Mouse (Mus musculus) frontal cortex, postnatal 10 days (tissue): ENCODE results near the gene Krt8.

Experiments used
- DNase-seq, 2 experiments: peaks; one replicate each; pipeline ENCODE4 v3.0.0; 2022; ENCODE audit warnings: low spot score in 2 of 2, mixed read lengths in 1 of 2

Gene Krt8

DNA sequence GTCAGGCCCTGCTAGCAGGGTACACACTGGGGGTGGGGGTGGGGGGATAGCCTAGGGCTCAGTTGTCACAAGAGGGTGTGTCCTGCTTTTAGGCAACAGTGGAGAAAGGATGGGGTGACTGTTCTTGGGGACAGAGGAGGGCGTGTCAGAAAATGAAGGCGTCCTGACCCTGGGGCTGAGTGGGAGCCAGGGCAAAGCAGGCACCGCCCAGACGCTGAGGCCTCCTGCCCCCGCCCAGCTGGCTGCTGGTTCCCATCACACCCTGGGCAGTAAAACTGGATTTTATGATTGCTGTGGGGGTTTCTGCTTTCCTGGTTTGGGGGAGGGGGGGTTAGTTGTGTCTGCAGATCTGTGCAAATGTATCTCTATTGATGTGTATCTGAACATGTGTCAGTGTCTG is 28.3 kb downstream of the Krt8 start:
- DNase-seq = no peak

DNA sequence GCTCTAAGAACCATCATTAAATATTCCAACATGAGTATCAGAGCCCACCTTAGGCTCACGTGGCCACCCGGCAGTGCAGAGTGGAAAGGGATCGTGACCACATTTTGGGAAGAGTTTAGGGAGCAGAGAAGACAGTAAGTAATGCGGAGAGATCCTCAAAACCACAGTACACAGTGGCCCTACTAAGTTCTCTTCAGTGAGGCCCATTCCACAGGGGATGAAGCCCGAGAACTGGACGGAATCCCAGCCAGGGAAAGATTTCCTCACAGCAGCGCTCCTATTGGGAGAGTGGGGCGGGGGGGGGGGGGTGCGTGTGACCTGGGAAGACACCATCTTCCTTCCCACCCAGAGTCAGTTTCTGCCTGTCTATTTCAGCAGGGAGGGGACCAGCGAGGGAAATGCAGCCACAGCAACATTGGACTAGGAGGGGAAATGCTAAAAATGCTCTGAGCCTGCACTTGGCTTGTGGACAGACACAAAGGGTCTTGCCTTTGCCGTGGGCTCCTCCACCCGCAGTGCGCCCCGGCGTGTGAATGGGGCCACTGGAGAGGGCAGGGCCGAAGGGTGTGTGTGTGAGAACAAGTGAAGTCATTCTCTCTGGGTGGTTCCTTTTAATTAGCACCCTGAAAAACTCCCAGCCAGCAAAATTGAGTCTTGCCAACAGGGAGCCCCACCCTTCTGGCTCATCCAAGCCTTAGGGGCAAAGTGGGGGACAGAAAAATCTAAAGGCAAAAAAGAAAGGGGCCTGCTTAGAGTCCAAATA is 30.0 kb downstream of the Krt8 start:
- DNase-seq = no peak

DNA sequence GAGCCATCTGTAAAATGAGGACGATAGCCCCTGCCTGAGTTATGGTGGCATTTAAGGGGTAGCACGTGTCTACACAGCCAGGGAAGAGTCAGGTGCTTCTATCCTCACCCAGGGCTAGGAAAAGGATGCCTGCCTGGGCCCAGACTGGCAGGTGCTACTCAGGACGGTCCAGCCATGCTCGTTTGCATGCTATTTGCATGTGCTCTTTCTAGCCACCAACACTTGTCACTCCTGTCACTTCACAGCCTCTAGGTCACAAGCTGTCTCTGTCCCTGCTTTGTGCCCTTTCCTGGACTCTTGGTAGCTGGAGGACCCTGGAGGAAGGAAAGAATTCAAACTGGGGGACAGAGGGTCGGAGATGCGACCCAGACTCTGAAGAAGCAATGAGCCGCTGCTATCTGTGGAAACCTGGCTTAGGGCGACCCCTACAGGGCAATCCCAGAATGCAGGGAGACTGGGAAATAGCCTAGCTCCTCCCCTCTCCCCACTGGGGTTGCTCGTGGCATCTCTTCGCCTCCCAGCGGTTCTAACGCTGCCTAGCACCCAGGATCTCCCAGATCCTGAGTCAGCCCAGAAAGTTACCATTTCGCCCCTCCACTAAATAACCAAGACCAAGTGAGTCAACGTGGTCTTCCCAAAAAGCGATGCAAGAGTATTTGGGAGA is 30.7 kb downstream of the Krt8 start:
- peak; percentile 85 to 95 for DNase-seq

DNA sequence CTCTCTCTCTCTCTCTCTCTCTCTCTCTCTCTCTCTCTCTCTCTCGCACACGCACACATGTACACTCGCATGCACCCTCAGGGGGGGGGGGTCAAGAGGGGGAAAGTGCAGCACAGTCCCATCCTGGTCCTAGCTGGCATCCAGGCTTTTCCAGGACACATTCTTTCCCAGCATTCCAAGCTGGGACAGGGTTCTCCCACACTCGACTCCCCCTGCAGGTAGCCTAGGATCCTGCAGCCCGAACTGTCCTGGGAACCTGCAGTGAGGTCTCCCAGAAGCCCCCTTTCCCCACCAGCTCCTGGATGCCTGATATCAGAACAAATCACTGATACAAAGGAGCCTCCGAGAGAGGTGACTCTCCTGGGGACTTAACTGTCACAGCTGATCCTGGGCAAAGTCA is 33.7 kb downstream of the Krt8 start:
- no peak for DNase-seq

DNA sequence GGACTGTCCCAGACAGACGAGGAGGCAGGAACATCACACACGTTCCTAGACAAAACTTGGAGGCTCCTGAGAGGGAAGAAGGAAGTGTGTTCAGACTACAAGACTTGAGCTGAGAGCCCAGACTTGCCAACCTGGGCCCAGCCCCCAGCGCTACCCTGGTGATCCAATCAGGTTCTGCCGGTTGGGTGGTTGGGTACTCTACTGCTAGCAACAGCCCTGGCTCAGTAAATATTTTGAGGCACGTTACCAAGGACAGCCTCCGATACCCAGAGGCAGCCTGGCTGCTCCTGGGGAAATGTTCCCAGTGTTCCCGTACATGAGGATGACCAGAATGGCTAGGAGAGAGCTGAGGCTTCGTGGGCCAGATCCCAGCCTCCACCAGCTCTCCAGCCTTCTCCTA is 37.5 kb downstream of the Krt8 start:
- no peak for DNase-seq

DNA sequence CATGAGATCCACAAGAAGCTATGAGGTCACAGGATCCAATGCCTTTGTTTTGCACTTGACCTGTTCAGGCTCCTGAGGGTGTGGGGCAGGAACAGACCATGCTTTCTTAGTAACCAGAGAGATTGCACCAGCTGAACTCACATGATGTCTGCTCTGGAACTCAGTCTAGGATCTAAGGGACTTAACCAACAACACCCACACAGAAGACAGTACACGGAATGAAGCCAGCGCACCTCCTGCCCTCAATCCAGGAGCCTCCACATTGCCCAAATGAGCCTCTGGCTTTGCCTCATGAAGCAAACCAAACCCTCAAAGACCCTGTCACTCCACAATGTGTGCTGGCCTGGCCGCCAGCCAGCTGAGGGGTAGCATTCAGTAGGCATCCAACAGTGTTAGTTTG is 45.4 kb downstream of the Krt8 start:
- no peak for DNase-seq

DNA sequence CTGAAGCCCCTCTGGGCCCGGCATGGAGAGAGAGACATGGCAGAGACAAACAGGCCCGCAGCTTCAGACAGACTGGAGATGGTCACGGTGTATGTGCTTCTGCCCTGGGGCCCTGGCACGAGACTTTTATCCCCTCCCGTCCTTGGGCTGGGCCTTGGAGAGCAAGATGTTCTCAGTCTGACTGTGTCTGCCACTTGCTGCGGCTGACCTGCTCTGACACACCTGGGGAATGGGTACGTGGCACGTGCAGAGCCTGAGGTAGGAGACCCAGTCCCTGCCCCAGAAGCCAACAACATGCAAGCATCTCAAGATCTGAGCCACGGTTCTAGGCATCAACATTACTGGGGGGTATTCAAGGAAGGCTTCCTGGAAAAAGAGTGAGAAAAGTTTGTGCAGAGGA is 50.1 kb downstream of the Krt8 start, which contains the start of gene Krt78:
Krt78 (minus strand) TSS at position 101 of the 400 bp plus-strand sequence.
- DNase-seq = no peak

DNA sequence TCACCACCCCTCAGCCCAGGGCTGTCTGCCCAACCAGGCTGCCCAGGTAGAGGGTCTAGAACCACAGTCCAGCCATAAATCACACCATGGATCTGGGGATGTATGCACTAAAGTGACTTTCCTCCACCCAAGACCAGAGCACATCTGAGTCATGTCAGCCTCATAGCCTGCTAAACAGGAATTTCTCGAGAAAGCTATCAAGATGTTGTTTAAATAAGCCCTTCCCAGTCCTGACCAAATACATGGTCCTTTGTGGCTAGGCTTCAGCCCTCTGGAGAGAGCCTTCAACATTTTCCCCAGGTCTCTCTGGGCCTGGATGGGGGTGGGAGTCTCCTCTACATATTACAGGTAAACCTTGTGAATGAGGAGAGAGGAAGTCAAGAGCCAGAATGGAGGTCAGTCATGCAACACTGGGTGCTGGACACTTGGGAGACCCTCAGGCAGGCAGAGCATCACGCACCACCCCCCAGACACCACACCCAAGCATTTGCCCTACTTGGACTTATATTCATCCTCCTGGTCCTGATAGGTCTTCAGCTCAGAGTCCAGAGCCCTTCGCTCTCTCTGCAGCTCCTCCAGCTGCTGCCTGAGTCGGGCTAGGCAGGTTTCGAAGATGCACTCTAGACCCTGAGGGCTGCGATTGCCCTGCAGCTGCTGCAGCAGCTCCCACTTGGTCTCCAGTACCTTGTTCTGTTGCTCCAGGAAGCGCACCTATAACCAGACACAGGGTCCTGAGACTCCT is 51.4 kb downstream of the Krt8 start:
- no peak for DNase-seq
